Mouse (Mus musculus) urinary bladder, adult 2 months (tissue): Measurements from ENCODE around the gene Tgfbrap1. TPM values are rescaled to one million over a fixed set of nuclear protein-coding genes. Genes with fewer than 3 reads are reported as not detected.
"Not testable (repeated sequence)": the region's sequence is repeated elsewhere in the genome, so short reads cannot be mapped to it uniquely, and the experiment has no call there.

Experiments
- DNase-seq: peaks from one replicate; pipeline ENCODE4 v3.0.0; 2022; ENCODE audit warnings: low spot score
- polyA plus RNA-seq: library from polyadenylated mRNA; depleted of rRNA; stranded (reverse); fragments of >200 nt; gene quantifications from 2 replicates; pipeline ENCODE4 v1.2.3, GENCODE M21; 2012; rRNA removed

The Tgfbrap1 gene
- polyA plus RNA-seq, 1 experiment, result 22.2 TPM

DNA sequence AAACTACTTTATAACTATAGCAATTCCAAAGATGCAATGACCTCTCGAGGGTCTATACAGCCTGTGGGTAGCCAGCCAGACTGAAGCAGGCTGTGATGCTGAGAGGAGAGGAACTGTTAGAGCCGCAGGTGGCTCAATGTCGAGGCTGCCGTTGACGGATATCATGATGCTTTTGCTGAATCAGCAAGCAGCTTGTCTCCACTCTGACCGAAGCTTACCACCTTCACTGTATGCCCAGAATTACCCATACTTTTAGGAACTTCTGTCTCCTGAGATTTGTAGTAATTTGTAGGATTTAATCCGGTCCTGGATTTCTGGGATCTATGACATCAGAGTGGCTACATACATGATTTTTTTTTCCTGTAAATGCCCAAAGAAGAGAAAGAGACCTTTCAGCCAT lies 62.4 kb downstream of the Tgfbrap1 start:
- DNase-seq, result no peak

DNA sequence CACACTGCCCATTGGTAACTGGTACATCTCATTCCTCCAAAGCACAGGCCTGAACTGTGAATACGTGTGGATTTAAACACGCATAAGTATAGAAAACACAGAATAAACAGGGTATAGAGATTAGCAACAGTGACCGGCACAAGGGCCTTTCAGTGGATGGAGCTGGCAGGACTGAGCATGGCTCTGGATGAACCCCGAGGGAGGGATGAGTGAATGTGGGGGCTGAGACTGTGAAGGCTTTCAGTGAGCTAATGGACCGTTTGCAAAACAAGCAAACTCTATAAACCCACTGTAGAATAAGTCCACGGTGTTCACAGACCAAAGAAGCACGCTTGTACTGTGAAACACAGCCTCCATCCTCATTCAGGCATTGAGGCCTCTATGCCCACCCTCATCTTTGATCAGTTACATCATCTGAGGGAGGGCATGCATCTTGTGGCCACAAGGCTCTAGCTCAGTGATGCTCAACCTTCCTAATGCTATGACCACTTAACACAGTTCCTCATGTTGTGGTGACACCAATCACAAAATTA lies 83.2 kb downstream of the Tgfbrap1 start:
- DNase-seq, result not testable (repeated sequence)

DNA sequence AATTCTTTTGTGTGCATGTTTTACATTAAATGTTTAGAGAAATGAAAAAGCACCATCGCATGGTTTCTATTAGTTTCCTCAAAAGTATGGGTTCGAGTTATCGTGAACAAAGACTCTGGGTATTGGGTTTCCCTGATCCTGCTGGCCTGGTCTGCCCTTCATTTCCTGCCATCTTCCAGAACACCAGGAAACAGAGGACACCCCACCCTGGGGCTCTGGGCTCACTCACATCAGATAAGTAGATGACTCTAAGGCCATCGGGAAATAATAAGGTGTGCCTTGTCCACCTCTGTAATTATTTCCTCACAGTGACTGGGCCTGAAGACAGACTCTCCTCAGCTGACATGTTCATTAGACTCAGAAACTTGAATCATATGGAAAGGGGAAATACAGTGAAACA lies 88.0 kb downstream of the Tgfbrap1 start:
- DNase-seq, result no peak

DNA sequence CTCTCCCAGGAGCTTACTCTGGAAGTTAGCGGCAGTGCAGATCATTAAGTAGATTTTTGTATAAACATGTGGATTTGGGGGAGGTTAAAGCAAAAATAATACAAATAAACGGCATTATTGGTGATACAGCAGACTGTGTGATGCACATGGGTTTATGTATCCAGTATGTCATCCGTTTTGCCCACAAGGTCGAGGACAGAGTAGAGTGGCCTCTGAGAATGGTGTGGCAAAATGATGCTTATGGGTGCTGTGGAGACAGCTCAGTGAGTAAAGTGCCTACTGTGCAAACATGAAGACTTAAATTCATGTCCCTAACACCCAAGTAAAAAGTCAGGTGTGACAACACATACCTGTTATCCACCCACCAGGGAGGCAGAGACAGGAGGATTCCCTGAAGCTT lies 91.9 kb downstream of the Tgfbrap1 start:
- no peak for DNase-seq

DNA sequence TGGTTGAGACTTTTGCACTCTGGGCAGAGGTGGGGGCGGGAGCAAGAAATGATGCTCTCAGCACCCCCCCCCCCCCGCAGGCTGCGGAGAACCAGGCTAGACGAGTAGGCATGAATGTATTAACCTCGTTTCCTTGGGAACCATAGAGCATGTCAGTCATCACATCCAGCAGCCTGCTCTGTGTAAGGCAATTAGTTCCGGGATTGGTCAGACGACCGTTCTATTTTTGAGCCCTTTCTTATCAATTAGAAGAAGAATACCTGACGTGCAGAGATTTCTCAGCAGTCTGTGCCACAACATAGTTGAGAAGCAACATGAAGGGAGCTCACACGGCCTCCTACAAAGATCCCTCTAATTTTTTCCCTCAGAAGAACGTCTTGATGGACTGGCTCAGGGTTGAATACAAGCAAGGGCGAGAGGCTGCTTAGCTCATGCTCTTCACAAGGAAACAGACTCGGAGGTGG lies 92.4 kb downstream of the Tgfbrap1 start:
- DNase-seq, result no peak

Other genes with a start within 250 kb of the Tgfbrap1 start
- gene Mrps9, start 247.4 kb downstream of the Tgfbrap1 start, polyA plus RNA-seq, result 38.9 and 39.9 TPM in 2 replicates
- gene Gpr45, start 145.8 kb downstream of the Tgfbrap1 start, polyA plus RNA-seq, result 0.28 and 0.32 TPM in 2 replicates
- gene AI597479, start 73 bp upstream of the Tgfbrap1 start, polyA plus RNA-seq, result 21.7 and 24.2 TPM in 2 replicates
- gene Fhl2, start 98.3 kb upstream of the Tgfbrap1 start, polyA plus RNA-seq, result 96.7 and 120 TPM in 2 replicates